Mouse (Mus musculus) ES-E14 (cell line): ENCODE data around the gene Adam11.

ENCODE experiments used
- CHD2 ChIP-seq: IDR thresholded peaks from 2 replicates; pipeline ENCODE4 v1.6.1; 2014; ENCODE audit warnings: mild to moderate bottlenecking, low read depth, low read length, inconsistent platforms
- HCFC1 ChIP-seq: IDR thresholded peaks from 2 replicates; pipeline ENCODE4 v1.6.1; 2012; ENCODE audit warnings: low read length, inconsistent platforms, borderline replicate concordance; ENCODE audit not compliant: insufficient read depth
- MAFK ChIP-seq: IDR thresholded peaks from 2 replicates; pipeline ENCODE4 v1.6.1; 2014; ENCODE audit warnings: mild to moderate bottlenecking, low read depth, low read length, inconsistent platforms; ENCODE audit not compliant: insufficient read depth
- ZC3H11A ChIP-seq: IDR thresholded peaks from 2 replicates; pipeline ENCODE4 v1.6.1; 2012; ENCODE audit warnings: low read depth, mild to moderate bottlenecking, inconsistent platforms, low read length, borderline replicate concordance
- ZNF384 ChIP-seq: IDR thresholded peaks from 2 replicates; pipeline ENCODE4 v1.6.1; 2012; ENCODE audit warnings: low read depth, low read length, inconsistent platforms

DNA sequence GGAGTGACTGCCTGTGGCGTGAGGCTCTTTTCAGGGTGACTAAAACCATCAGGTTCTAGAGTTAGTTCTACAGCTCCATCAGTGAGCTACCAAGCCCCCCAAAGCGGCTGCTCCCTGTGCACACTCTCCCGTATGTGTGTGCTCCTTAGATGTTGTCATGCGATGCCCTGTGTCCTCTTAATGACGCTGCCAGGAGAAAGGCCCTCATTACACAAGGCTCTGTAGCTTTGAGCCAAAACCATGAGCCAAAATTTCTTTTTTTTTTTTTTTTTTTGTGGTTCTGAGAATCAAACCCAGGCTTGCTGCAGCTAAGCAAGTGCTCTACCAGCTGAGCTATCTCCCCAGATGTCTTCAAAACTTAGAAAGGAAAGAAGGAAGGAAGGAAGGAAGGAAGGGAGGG, 28.1 kb upstream of the Adam11 start:
- no peak for TF ChIP-seq CHD2
- no peak for TF ChIP-seq ZNF384
- no peak for TF ChIP-seq ZC3H11A
- TF ChIP-seq MAFK = no peak
- no peak for TF ChIP-seq HCFC1
